Comparison of ENCODE assay signal across 7 mouse cellular contexts in genomic region chr13:93191831-93192645, GRCm38 (mm10). TPM values are rescaled to one million over a fixed set of nuclear protein-coding genes. Genes with fewer than 3 reads are reported as not detected.
DNase-seq lines count a peak whose midpoint lies in the region; ATAC-seq lines count a peak whose summit lies in the region.

Gene Tent2 (minus strand): TSS chr13:93192385.

- H3K27me3 ChIP-seq in embryonic facial prominence, embryonic 12.5 days = no peaks in the 10 kb centered on the region
- H3K27me3 ChIP-seq in limb, embryonic 11.5 days (ENCODE audit: control insufficient read depth, insufficient read depth, low read length) = no peaks in the 10 kb centered on the region
- H3K27me3 ChIP-seq in midbrain, embryonic 14.5 days (ENCODE audit: control insufficient read depth, insufficient read depth, low read length) = no peaks in the 10 kb centered on the region

- no peaks in the 10 kb centered on the region for H3K9me3 ChIP-seq in embryonic facial prominence, embryonic 12.5 days
- no peaks in the 10 kb centered on the region for H3K9me3 ChIP-seq in limb, embryonic 11.5 days (ENCODE audit: control insufficient read depth, low read length)
- no peaks in the 10 kb centered on the region for H3K9me3 ChIP-seq in midbrain, embryonic 14.5 days (ENCODE audit: control insufficient read depth, low read length)

- H3K9ac ChIP-seq in embryonic facial prominence, embryonic 12.5 days = peak within 1 kb of the TSS; percentile 97
- peak within 1 kb of the TSS; percentile 88 for H3K9ac ChIP-seq in limb, embryonic 11.5 days (ENCODE audit: low read length)
- peak within 1 kb of the TSS; percentile 87 for H3K9ac ChIP-seq in midbrain, embryonic 14.5 days (replicated peaks; ENCODE audit: low read length)

- H3K4me2 ChIP-seq in embryonic facial prominence, embryonic 12.5 days (replicated peaks) = peak within 1 kb of the TSS; percentile 66
- peak within 1 kb of the TSS; percentile 61 for H3K4me2 ChIP-seq in limb, embryonic 11.5 days (ENCODE audit: low read depth, severe bottlenecking)
- H3K4me2 ChIP-seq in midbrain, embryonic 14.5 days (ENCODE audit: low read length) = peak within 1 kb of the TSS; percentile 66

- WGBS in embryonic facial prominence, embryonic 12.5 days = under 1% methylated on average over 69 of the region's 72 CpGs
- under 1% methylated on average over 70 of the region's 72 CpGs for WGBS in limb, embryonic 11.5 days
- under 1% methylated on average over 71 of the region's 72 CpGs for WGBS in midbrain, embryonic 14.5 days

- peak; percentile 99 for ATAC-seq in embryonic facial prominence, embryonic 12.5 days (ENCODE audit: insufficient number of reproducible peaks, insufficient read depth, low FRiP score, low TSS enrichment)
- peak; percentile 99 for ATAC-seq in limb, embryonic 11.5 days (ENCODE audit: insufficient number of reproducible peaks, low FRiP score, low TSS enrichment, low read depth)
- peak; percentile 99 for ATAC-seq in midbrain, embryonic 14.5 days (ENCODE audit: low FRiP score, low TSS enrichment)

- peak within 1 kb of the TSS; percentile 99 for H3K27ac ChIP-seq in embryonic facial prominence, embryonic 12.5 days
- peak within 1 kb of the TSS; percentile 93 for H3K27ac ChIP-seq in limb, embryonic 11.5 days (replicated peaks; ENCODE audit: low read depth, low read length)
- peak within 1 kb of the TSS; percentile 91 for H3K27ac ChIP-seq in midbrain, embryonic 14.5 days (replicated peaks; ENCODE audit: low read depth, low read length)

- DNase-seq in adrenal gland, postnatal 25 days = peak; percentile 93
- peak; percentile 100 for DNase-seq in heart, adult 11 months
- DNase-seq in kidney, adult 18-20 months = peak; percentile 93
- peak; percentile 93 for DNase-seq in limb, embryonic 11.5 days (ENCODE audit: low spot score)
- DNase-seq in midbrain, embryonic 14.5 days = peak; percentile 98
- peak; percentile 83 to 90 for DNase-seq in spleen, adult 18-20 months

- H3K4me1 ChIP-seq in embryonic facial prominence, embryonic 12.5 days = peaks cover 10% of the 10 kb centered on the region
- no peaks in the 10 kb centered on the region for H3K4me1 ChIP-seq in limb, embryonic 11.5 days (ENCODE audit: control insufficient read depth, insufficient read depth, low read length)
- peaks cover 11% of the 10 kb centered on the region; the same call in 1 of the 2 replicates for H3K4me1 ChIP-seq in midbrain, embryonic 14.5 days (ENCODE audit: control insufficient read depth, insufficient read depth, low read length)

- peak within 1 kb of the TSS; percentile 99 for H3K4me3 ChIP-seq in embryonic facial prominence, embryonic 12.5 days
- peak within 1 kb of the TSS; percentile 75 for H3K4me3 ChIP-seq in limb, embryonic 11.5 days (ENCODE audit: low read depth, low read length)
- H3K4me3 ChIP-seq in midbrain, embryonic 14.5 days (replicated peaks; ENCODE audit: low read depth, low read length) = peak within 1 kb of the TSS; percentile 84

- no peaks in the 10 kb centered on the region for H3K36me3 ChIP-seq in embryonic facial prominence, embryonic 12.5 days
- no peaks in the 10 kb centered on the region for H3K36me3 ChIP-seq in limb, embryonic 11.5 days (ENCODE audit: control insufficient read depth, insufficient read depth, low read length)
- no peaks in the 10 kb centered on the region for H3K36me3 ChIP-seq in midbrain, embryonic 14.5 days (ENCODE audit: control insufficient read depth, insufficient read depth, low read length)

RNA-seq across cellular contexts. Expression of gene Tent2, which starts in this region (rescaled TPM):
- total RNA-seq in adrenal gland, postnatal 25 days (2021) = 36.1 and 37.1 TPM in 2 replicates
- polyA plus RNA-seq in embryonic facial prominence, embryonic 12.5 days (2016; fragmentation: Nextera tagmentation; extraction: Ambion mirVana) = 66.7 and 76.4 TPM in 2 replicates
- 90.3 and 91.1 TPM in 2 replicates for polyA plus RNA-seq in limb, embryonic 11.5 days (2014; fragmentation: Nextera tagmentation; extraction: Ambion mirVana)
- polyA plus RNA-seq in midbrain, embryonic 14.5 days (2014; fragmentation: Nextera tagmentation; extraction: Ambion mirVana) = 40.4 and 54.8 TPM in 2 replicates

Comparison
In these comparisons a context has a peak if more than half of its experiments do, and no peak if none do; other contexts are left out.
1. Peak in every context shown above with its lines: DNase-seq, ATAC-seq, H3K4me3 ChIP-seq and H3K27ac ChIP-seq.